Mouse (Mus musculus) liver, postnatal 0 days (tissue): ENCODE results near the gene Uggt2.

ENCODE experiments used
- CTCF ChIP-seq: sonication (generic); IDR thresholded peaks from 2 replicates; pipeline ENCODE4 v1.5.1; 2016; ENCODE audit warnings: antibody characterized with exemption, low read depth
- EP300 ChIP-seq: IDR thresholded peaks from 2 replicates; pipeline ENCODE4 v1.6.1; 2016; ENCODE audit warnings: antibody characterized with exemption, low read depth, mild to moderate bottlenecking

- TF ChIP-seq CTCF: no peak
- TF ChIP-seq EP300: no peak
Observed at GRCm38 (mm10) chr14:119107591-119107990, 8.4 kb upstream of the Uggt2 start.
